Mouse (Mus musculus): Measurements from ENCODE around the gene Zbtb20.

- TF ChIP-seq CTCF (IDR thresholded peaks at IDR 0.05; ENCODE audit: low read depth, low read length) (no peak), TAL1 (conservative IDR thresholded peaks at IDR 0.05; ENCODE audit: low read depth, low read length) (no peak), GATA1 (IDR thresholded peaks at IDR 0.05; ENCODE audit: borderline replicate concordance, low read length) (no peak), POLR2AphosphoS5 (IDR thresholded peaks at IDR 0.05; ENCODE audit: insufficient replicate concordance, low read depth, low read length) (no peak), GATA2 (IDR thresholded peaks at IDR 0.05; ENCODE audit: borderline replicate concordance, low read depth, low read length) (no peak)
These were observed 32.7 kb downstream of the Zbtb20 start for GRCm38 (mm10) chr16:42908381-42908780.

Data from G1E (cell line).